Mouse (Mus musculus) embryonic facial prominence, embryonic 11.5 days (tissue): ENCODE results near the gene Ublcp1. TPM values are rescaled to one million over a fixed set of nuclear protein-coding genes. Genes with fewer than 3 reads are reported as not detected.
"Not testable (repeated sequence)": the region's sequence is repeated elsewhere in the genome, so short reads cannot be mapped to it uniquely, and the experiment has no call there.

ENCODE experiments used
- ATAC-seq: fragments of 200-750 bp; cut with Nextera tagmentation; replicated peaks from 2 replicates; pipeline ENCODE4 v1.8.0; 2017; ENCODE audit warnings: low read depth; ENCODE audit not compliant: insufficient number of reproducible peaks, low FRiP score, low TSS enrichment
- DNase-seq: peaks from one replicate; pipeline ENCODE4 v3.0.0-alpha.2; 2015; ENCODE audit warnings: low spot score
- H3K27ac ChIP-seq: fragments of 300-500 bp; sonication (generic); replicated peaks from 2 replicates; pipeline ENCODE4 v1.5.1; 2014; ENCODE audit warnings: mild to moderate bottlenecking, low read depth, low read length, control low read depth
- H3K27me3 ChIP-seq: fragments of 300-500 bp; sonication (generic); 2 replicates; pipeline ENCODE4 v1.6.1; 2014; ENCODE audit warnings: mild to moderate bottlenecking, low read length, moderate library complexity, mixed read lengths; ENCODE audit not compliant: control insufficient read depth, insufficient read depth
- H3K36me3 ChIP-seq: fragments of 300-500 bp; sonication (generic); replicated peaks from 2 replicates; pipeline ENCODE4 v1.6.1; 2014; ENCODE audit warnings: low read depth, mild to moderate bottlenecking, low read length, moderate library complexity, mixed read lengths; ENCODE audit not compliant: control insufficient read depth, insufficient read depth
- H3K4me1 ChIP-seq: fragments of 300-500 bp; sonication (generic); 2 replicates; pipeline ENCODE4 v1.6.1; 2014; ENCODE audit warnings: low read length, mixed read lengths; ENCODE audit not compliant: control insufficient read depth, insufficient read depth
- H3K4me2 ChIP-seq: fragments of 300-500 bp; sonication (generic); 2 replicates; pipeline ENCODE4 v1.6.1; 2014; ENCODE audit warnings: low read depth, mild to moderate bottlenecking, control low read depth, low read length, moderate library complexity
- H3K4me3 ChIP-seq: fragments of 300-500 bp; sonication (generic); 2 replicates; pipeline ENCODE4 v1.5.1; 2014; ENCODE audit warnings: low read depth, low read length, control low read depth
- H3K9ac ChIP-seq: fragments of 300-500 bp; sonication (generic); replicated peaks from 2 replicates; pipeline ENCODE4 v1.6.1; 2014; ENCODE audit warnings: mild to moderate bottlenecking, control low read depth, low read length
- H3K9me3 ChIP-seq: fragments of 300-500 bp; sonication (generic); replicated peaks from 2 replicates; pipeline ENCODE4 v1.6.1; 2016; ENCODE audit warnings: mild to moderate bottlenecking, low read length, inconsistent platforms, mixed read lengths; ENCODE audit not compliant: control insufficient read depth
- WGBS: fragments of 180-500 bp; shearing (Covaris S2); extraction: QIAGEN DNeasy Blood & Tissue Kit; methylation state at CpG from one replicate; pipeline ENCODE4 v1.1.7; 2014; 5-methylcytosine and 5-hydroxymethylcytosine counted together
- polyA plus RNA-seq: library from polyadenylated mRNA; unstranded; fragments of >200 nt; fragmentation: Nextera tagmentation; extraction: Ambion mirVana; gene quantifications from 2 replicates; pipeline ENCODE4 v1.2.1, GENCODE M21; 2014

Ublcp1 gene
- polyA plus RNA-seq, 1 experiment from 2014 or later: 80.9 TPM

GRCm38 (mm10) chr11:44452016-44452415, 18.3 kb downstream of the Ublcp1 start:
- not testable (repeated sequence) for DNase-seq, H3K4me2 ChIP-seq, H3K9me3 ChIP-seq, H3K9ac ChIP-seq, ATAC-seq, H3K27me3 ChIP-seq, H3K4me3 ChIP-seq, H3K27ac ChIP-seq, H3K36me3 ChIP-seq, H3K4me1 ChIP-seq
- WGBS: 93% methylated on average over 5 of the region's 5 CpGs

DNA sequence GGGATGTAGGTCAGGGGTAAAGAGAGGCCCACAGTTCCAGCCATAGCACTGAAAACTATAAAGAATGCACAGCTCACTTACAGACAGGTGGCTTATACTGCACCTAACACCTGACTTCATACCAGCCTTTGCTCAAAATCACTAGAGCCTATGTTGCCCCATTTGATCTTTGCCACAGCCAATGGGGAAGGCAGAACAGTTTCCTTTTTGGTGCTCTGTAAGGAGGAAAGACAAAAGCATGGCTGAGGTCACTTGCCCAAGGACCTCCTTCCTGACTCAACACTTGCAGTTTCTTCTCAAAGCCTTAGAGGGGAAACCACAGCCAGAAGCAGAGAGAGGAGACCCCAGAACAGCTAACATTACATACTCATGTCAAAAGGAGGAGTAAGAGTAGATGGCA, 19.3 kb downstream of the Ublcp1 start:
- H3K4me2 ChIP-seq: no peak overlapping the region
- H3K9me3 ChIP-seq: no peaks in the 10 kb centered on the region
- H3K27ac ChIP-seq: no peak overlapping the region
- no peaks in the 10 kb centered on the region for H3K36me3 ChIP-seq
- H3K4me1 ChIP-seq: no peaks in the 10 kb centered on the region
- DNase-seq (no peak), ATAC-seq (no peak)
- H3K4me3 ChIP-seq: no peak overlapping the region
- no peaks in the 10 kb centered on the region for H3K27me3 ChIP-seq
- H3K9ac ChIP-seq: no peak overlapping the region

- no peak overlapping the region for H3K4me3 ChIP-seq
- ATAC-seq: no peak
- no peaks in the 10 kb centered on the region for H3K36me3 ChIP-seq
- H3K27me3 ChIP-seq: no peaks in the 10 kb centered on the region
- 93% methylated on average over 6 of the region's 6 CpGs for WGBS
- H3K4me1 ChIP-seq: no peaks in the 10 kb centered on the region
- no peak overlapping the region for H3K9ac ChIP-seq
- H3K4me2 ChIP-seq: no peak overlapping the region
- no peak overlapping the region for H3K27ac ChIP-seq
- DNase-seq: no peak
- H3K9me3 ChIP-seq: no peaks in the 10 kb centered on the region
These were observed 32.5 kb downstream of the Ublcp1 start for GRCm38 (mm10) chr11:44437786-44438185.

- Histone ChIP-seq H3K27me3 (no peaks in the 10 kb centered on the region), H3K9me3 (no peaks in the 10 kb centered on the region), H3K36me3 (no peaks in the 10 kb centered on the region), H3K4me1 (no peaks in the 10 kb centered on the region), H3K4me3 (no peak overlapping the region), H3K27ac (no peak overlapping the region), H3K4me2 (no peak overlapping the region), H3K9ac (no peak overlapping the region)
- DNase-seq (no peak), ATAC-seq (no peak)
- 87% methylated on average over 3 of the region's 3 CpGs for WGBS
These were observed 40.3 kb downstream of the Ublcp1 start for GRCm38 (mm10) chr11:44430036-44430435.

- Histone ChIP-seq H3K9me3 (no peaks in the 10 kb centered on the region), H3K4me1 (no peaks in the 10 kb centered on the region), H3K4me2 (no peak overlapping the region), H3K36me3 (no peaks in the 10 kb centered on the region), H3K9ac (no peak overlapping the region), H3K4me3 (no peak overlapping the region), H3K27ac (no peak overlapping the region), H3K27me3 (no peaks in the 10 kb centered on the region)
- ATAC-seq (no peak), DNase-seq (no peak)
- 82% methylated on average over 2 of the region's 2 CpGs for WGBS
These were observed 42.3 kb downstream of the Ublcp1 start for GRCm38 (mm10) chr11:44427951-44428350.

- Histone ChIP-seq H3K9me3 (no peaks in the 10 kb centered on the region), H3K4me1 (no peaks in the 10 kb centered on the region), H3K9ac (no peak overlapping the region), H3K27me3 (no peaks in the 10 kb centered on the region), H3K27ac (no peak overlapping the region), H3K4me3 (no peak overlapping the region), H3K4me2 (no peak overlapping the region), H3K36me3 (no peaks in the 10 kb centered on the region)
- ATAC-seq (no peak), DNase-seq (no peak)
- 75% methylated on average over 6 of the region's 6 CpGs for WGBS
These were observed 44.7 kb downstream of the Ublcp1 start for GRCm38 (mm10) chr11:44425626-44426025.

DNA sequence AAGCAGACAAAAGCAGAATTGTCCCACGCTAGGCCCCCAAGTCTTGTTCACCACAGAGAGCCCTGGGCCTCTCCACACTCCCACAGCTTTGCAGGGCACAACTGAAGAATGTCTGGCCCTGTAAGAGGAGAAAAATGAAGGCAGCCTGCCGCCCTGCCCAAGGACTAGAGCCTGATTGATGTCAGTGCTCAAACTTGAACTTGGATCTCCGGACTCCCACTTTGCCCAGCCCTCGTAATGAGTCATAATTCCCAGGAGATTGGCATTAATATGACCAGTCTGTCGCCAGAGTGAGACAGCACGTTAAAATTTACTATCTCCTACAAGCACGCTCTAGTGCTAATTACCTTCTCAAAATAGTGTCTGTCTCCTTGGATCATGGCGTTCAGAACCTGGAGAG, 45.3 kb downstream of the Ublcp1 start:
- ATAC-seq (no peak), DNase-seq (no peak)
- Histone ChIP-seq H3K4me3 (no peak overlapping the region), H3K27me3 (no peaks in the 10 kb centered on the region), H3K27ac (no peak overlapping the region), H3K4me2 (no peak overlapping the region), H3K4me1 (no peaks in the 10 kb centered on the region), H3K9me3 (no peaks in the 10 kb centered on the region), H3K9ac (no peak overlapping the region), H3K36me3 (no peaks in the 10 kb centered on the region)
- WGBS: 85% methylated on average over 8 of the region's 8 CpGs

DNA sequence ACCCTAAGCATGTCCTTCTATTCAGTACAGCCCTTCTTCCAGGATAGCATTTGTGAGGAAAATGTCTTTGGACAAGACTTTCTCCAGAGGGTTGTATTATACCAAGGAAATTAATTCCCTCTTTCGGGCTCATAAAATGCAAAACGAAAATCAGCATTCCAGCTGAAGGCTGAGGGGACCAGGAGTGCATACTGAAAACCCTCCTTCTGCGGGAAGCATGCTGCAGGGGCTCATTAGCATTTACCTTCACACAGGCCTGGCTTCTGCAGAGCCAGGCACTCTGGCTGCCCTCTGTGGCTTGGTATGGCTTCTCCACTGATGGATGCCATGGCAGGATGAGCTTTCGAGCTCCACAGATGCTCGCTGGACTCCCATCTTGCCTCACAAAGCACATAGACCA, 46.3 kb downstream of the Ublcp1 start:
- H3K4me3 ChIP-seq: no peak overlapping the region
- H3K9ac ChIP-seq: no peak overlapping the region
- DNase-seq: no peak

More for the DNA sequence above, 46.3 kb downstream of the Ublcp1 start:
- no peaks in the 10 kb centered on the region for H3K36me3 ChIP-seq
- no peaks in the 10 kb centered on the region for H3K27me3 ChIP-seq
- H3K9me3 ChIP-seq: no peaks in the 10 kb centered on the region
- no peak overlapping the region for H3K27ac ChIP-seq
- H3K4me1 ChIP-seq: no peaks in the 10 kb centered on the region
- ATAC-seq: no peak
- no peak overlapping the region for H3K4me2 ChIP-seq
- 73% methylated on average over 5 of the region's 5 CpGs for WGBS
